Mouse (Mus musculus): ENCODE measurements around the gene Dusp10. TPM values are rescaled to one million over a fixed set of nuclear protein-coding genes. Genes with fewer than 3 reads are reported as not detected.

The Dusp10 gene
- total RNA-seq (2022), result 10 to 100 TPM; 18.7 to 31.0 (median 23.8) TPM

DNA sequence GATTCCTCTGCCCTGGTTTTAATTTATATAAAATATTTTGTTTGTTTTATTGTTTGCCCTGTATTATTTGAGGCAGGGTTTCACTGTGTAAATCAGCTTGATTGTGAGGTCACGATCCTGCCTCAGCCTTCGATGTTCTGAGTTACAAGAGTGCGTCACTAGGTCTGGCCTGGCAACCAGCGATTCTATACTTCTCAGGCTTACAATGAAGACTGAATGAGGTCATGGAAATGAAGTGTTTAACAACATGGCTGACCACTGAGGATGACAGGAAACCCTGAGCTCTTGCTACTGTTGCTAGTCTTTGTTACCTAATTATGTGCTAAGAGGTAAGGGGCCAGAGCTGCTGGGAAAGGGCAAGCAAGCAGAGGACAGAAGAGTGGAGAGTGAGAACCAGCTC is at the start of gene Dusp10:
TSS of gene Dusp10 (plus strand) at position 197 of the 400 bp plus-strand sequence.
- no peak for DNase-seq (ENCODE audit: low spot score in 2 of 2)

DNA sequence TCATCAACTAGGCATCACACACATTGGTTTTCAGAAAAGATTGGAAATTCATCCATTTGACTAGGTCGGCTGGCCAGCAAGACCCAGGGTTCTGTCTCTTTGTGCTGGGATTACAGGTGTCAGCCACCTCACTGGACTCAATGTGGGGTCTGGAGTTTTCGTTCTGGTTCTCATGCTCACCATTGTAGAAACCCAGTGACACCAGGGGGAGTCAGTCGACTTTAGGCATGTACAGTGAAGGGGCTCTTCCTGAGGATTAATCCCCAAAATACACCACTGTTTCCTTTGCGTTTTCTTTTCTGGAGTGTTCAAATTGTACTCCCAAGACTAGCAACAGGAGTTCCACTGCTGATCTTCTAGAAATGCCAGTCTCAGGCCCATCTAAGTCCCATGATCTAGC is 47.8 kb upstream of the Dusp10 start:
- no peak for DNase-seq (ENCODE audit: low spot score in 2 of 2)

DNA sequence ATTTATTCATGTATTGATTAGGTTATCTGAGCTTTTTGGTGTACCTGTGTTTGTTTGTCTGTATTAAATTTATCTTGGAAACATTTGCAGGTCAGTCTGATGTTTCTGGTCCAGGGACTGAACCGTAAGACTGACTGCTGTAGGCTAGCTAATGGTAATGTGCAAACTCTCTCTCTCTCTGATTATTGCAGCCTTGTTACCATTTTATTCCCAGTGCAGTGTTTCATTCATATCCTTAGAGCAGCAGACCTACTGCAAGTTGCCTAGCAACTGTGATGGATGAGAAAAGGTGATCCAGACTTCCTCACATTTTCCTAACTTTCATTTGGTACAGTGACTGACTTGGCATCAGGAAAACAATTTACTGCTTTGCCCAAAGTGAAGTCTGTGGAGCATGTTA is 43.8 kb upstream of the Dusp10 start:
- DNase-seq (ENCODE audit: low spot score in 2 of 2), result no peak

DNA sequence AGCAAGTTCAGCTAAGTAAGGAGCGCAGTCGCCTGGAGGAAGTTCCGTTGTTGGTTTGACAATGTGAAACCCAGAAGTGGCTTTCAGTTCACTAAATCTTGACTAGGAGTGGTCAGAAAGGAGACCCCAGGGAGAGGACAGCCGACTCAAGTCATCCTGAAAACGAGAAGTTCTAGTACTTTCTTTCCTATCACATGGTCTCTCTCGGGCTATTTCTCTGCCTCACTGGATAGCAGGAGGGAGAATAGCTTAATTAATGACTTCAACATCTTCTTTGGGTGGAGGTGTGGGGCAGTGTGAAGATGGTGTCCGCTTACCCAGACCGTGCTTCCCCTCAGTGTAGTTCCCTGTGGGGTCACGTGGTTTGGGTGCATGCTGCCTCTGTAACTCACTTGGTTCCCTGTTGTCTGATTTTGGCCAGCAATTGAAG is 33.3 kb upstream of the Dusp10 start:
- DNase-seq (ENCODE audit: low spot score in 2 of 2), result no peak

DNA sequence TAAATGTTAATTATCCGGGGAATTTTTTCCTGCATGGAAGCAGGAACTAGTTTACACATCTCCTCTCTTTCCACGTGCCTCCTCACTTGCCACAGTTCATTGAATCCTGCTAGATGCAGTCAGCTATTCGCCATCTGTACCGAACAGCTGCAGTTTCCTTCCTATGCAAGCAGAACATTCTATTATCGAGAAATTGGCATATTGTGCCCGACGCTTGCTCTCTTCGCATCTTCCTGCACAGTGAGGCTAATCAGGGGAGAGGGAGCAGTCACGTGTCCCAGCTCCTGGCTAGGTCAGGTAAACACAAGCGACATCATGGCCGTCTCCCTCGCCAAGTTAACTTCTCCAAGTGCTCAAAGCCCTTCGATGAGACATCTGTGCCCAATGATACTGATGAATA is 31.0 kb upstream of the Dusp10 start:
- no peak for DNase-seq (ENCODE audit: low spot score in 2 of 2)

DNA sequence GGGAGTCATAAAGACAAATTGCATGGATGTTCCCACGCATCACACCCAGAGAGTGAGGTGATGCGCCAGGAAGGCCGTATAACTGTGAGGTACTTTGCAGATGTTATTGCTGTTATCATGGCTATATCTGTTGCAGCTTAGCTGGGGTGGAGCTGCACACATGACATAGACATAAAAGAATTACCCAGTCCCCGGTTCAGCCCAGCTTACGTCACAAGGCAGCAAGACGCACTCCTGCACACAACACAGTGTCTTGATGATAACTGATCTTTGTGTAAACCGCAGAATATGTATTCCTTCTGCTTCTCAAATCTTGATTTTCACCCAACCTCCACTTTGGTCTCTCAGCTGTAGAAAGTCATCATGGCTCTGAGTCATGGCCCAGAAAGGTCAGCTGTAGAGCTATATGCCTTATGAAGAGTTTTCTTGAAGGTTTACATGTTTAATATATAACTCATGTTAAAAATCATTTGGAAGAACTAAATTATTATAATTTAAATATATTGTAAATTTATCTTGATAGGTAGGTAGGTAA is 25.3 kb upstream of the Dusp10 start:
- no peak for DNase-seq (ENCODE audit: low spot score in 2 of 2)

DNA sequence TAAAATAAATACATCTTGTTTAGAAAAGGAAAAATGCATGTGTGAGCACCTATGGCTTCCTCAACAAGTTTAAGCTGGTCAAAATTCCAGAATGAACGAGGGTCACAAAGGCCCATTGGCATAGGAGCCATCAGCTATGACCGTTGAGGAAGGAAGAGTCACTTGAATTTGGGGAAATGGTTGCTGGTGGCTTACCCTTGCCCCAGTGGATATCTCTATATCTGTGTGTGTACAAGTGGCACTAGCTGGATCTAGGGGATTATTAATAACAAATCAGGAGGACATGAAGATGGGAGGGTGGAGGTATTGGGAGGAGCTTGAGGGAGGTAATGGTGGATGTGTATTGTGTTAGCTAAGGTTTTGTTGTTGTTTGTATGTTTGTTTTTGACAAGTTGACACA is 21.2 kb upstream of the Dusp10 start:
- DNase-seq (ENCODE audit: low spot score in 2 of 2), result no peak

DNA sequence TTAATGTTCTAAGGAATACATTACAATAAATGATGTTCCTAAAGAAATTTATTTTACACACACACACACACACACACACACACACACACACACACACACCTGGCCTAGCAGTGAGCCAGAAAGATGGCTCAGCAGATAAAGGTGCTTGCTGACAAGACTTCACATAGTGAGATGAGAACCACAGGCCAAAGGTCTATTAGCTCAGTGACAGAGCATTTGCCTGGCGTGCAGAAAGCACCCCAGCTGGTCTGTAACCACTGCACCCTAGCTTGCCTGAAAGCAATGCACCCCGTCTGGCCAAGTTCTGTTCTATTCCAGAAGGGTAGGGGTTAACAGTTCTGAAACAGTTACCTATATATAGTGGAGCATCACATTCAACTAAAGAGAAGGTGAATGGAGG is 15.9 kb upstream of the Dusp10 start:
- no peak for DNase-seq (ENCODE audit: low spot score in 2 of 2)

DNA sequence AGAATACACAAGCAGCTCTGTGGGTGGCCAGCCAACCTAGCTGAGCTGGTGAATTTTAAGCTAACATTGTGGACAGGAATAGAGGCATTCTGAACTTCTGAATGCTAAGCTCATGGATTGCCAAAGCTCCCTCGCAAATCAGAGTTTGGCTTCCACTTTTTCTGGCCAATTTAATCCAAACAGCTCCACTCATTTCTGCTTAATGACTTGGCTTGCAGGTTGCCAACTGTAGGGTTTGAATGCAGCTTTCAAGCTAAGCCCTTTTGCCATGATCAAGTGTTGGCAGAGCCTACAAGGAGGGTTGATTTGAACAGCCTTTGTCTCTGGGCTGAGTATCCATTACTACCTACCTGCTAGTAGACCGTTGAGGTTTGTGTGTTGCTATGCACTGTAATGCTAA is 10.6 kb upstream of the Dusp10 start:
- no peak for DNase-seq (ENCODE audit: low spot score in 2 of 2)

DNA sequence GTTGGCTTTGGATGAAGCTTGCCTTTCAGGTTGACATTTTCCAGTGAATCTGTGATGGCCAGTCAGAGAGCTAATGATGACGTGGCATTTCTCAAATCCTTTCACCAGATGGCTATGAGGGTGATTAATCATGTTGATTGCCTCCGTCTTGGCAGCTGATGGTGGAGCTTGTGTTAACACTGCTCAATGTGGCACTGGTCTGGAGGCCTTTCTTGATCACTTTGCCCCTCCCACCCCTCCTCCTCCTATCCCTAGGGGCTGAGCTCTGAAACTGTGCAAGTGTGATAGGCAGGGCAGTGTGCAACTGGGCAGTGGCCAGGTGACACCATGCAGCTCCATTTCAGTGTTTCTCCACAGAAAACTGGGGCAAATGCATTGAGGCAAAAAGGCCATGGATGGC is 8.8 kb upstream of the Dusp10 start:
- no peak for DNase-seq (ENCODE audit: low spot score in 2 of 2)

DNA sequence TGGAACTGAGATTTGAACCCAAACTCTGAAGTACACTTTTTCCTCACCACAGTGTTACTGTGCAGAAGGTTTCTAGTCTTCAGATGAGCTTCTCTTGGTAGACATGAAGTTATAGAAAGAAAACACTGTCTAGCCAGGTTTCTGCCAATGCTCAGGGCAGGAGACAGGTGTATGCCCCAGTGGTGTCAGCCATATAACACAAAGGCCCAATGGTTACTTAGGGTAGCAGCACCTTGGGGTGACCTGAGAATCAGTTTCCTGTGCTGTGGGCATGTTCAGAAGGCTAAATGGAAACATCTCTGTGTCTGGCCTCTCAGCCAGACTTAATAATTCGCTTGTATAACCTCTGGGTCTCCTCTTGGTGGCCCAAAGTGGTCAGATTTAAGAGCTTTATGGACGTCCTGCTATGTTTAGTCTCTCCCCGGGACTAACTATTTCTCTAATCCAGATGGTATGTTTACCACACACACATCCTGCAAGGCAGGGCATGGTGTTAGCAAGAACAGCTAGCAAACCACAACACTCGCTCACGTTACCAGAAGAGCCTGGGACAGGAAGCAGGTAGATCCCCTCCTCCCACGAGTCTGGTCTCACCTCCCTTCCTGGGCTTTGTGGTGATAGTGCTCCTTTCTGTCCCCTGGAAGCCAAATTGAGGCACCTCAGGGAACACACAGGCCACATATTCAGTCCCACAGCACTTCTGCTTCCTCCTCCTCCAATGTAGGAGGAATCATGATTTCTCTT is 7.6 kb upstream of the Dusp10 start:
- DNase-seq (ENCODE audit: low spot score in 2 of 2), result no peak

DNA sequence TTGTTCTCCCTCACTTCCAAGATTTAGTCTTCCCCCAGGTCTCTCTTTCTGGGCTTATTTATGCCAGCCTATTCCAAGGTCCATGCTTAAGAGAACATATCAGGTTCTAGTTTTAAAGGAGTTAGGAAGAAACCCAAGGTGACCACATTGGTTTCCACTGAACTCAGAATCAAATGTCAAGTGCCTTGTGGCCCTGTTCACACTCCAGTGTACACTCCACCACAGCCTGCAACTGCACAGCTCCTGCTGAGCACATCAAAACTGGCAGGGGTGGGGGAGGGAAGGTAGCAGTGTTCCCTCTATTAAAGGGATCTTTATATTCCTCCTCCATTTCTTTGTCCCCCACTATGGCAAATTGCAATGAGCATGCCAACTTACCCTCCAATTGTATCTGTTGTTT is 7.0 kb upstream of the Dusp10 start:
- DNase-seq (ENCODE audit: low spot score in 2 of 2), result no peak

DNA sequence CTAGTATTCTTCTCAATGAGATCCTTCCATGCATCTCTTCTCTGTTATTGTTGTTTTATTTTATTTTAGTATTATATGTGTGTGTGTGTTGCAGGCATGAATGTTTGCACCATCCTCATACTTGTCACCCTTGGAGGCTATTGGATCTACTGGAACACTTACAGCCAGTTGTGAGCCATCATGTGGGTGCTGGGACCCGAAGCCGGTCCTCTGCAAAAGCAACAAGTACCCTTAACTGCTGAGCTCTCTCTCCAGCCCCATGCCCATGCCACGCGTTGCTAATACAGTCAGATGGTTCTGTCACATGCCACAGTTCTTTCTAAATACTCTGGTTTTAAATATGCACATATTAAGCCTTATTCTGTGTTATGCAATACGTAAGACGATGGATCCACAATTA is 1.8 kb upstream of the Dusp10 start:
- DNase-seq (ENCODE audit: low spot score in 2 of 2), result no peak

DNA sequence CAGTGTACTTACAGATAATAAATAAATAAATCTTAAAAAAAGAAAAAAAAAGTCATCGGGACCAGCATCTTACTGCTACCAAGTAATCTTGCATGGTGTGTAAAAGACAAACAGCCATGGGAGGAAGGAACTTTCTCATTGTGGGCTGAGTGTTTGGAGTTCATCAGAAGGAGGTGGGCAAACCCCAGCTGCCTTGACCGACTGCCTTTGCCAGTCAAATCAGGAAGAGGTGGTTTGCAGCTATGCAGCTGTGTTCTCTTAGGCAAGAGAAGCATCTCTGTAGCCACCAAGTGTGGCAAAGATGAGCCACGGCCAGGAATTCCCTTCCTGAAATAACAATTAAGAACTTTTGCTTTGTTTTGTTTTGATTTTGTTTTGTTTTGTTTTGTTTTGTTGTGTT is 989 bp downstream of the Dusp10 start:
- no peak for DNase-seq (ENCODE audit: low spot score in 2 of 2)

DNA sequence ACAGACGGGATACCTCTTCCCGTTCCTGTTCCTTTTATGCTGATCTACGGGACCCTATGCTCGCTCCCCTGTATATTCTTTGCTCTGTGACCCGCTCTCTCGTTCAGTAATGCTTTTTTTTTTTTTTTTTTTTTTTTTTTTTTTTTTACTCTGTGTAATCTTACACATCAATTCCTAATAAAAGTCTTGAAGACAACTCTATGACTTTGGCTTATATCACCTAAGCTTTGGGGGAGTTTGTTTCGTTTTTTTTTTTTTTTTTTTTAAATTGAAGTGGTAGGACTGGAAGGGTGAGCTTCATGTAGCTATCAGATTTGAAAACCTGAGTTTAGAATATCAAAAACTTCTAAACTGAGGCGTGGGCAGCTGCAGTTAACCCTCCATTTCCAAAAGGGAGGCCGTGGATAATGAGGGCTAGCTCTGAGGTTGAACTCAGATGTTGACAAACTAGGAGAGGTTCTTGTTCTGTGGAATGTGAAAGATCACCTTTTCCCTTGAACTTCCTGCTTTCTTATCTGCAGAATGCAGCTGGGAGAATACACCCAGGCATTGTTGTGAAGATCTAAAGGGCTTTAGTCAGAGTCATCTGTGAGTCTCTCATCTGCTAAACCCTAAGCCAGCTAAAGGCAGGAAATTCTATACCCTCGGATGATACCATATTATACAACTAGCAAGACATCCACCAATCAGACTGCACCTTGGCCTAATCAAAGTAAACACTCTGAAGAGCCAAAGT is 3.1 kb downstream of the Dusp10 start:
- no peak for DNase-seq (ENCODE audit: low spot score in 2 of 2)

DNA sequence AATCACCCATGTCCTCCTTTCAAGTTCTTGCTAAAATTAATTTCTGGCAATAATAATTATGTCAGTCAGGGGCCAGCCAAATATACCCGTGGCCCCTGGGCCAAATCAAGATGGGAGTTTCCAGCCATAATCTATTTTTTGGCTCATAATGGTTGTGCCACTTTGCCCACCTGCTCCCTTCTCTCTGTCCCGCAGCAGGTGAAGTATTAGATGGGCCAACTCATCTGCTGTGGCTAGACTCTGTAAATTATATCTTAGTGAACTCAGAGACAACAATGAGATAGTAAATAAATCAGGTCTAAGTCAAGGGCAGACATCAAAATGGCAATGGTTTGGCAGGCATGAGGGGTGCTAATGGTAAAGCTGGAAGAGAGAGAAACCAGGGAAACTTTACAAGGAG is 4.5 kb downstream of the Dusp10 start:
- no peak for DNase-seq (ENCODE audit: low spot score in 2 of 2)

DNA sequence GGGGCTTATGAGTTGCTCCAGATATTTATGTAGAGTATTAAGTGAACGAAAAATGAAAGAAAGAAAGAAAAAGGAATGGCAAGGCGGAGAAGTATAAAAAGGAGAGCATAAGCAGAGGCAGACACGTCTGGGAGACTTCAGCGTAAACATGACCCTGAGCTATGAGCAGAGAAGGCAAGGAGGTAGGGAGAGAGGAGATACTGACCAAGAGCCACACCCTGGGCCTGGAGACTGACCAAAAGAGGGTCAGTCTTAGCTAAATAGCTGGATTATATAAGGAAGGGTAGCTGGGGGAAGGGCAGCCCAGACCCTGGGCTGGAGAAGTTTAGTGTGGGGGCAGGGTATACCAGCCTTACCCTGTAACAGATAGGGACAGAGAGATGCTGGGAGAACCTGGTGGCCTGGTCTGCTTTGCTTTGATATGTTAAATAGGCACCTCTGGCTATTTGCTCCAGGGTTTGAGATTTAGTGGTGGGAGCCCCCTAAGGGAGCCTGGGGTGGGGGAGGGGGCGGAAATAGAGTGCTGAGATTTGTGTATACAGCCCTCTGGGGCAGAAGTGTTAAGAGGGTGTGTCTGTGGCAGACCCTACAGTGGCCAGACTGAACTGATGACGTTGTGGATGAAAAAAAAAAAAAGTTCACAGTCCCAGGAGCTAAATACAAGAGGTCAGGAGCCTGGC is 6.1 kb downstream of the Dusp10 start:
- no peak for DNase-seq (ENCODE audit: low spot score in 2 of 2)

DNA sequence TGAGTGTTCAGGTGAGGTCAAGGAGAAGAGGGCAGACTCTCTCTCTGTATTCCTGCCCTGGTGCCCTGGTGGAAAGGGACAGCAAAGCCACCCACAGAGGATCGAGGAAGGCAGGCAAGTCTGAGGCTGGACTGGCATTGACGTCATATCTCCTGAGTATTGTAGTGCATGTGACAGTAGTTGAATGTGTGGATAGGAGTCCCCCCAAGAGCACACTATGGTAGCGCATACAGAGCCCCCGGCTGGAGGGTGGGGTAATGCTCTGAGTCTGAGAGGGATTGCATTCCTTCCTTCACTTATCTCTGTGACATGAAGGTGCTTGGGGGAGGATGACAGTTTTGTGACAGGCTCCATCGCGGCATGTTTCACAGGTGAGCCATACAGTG is 6.6 kb downstream of the Dusp10 start:
- DNase-seq (ENCODE audit: low spot score in 2 of 2), result no peak

DNA sequence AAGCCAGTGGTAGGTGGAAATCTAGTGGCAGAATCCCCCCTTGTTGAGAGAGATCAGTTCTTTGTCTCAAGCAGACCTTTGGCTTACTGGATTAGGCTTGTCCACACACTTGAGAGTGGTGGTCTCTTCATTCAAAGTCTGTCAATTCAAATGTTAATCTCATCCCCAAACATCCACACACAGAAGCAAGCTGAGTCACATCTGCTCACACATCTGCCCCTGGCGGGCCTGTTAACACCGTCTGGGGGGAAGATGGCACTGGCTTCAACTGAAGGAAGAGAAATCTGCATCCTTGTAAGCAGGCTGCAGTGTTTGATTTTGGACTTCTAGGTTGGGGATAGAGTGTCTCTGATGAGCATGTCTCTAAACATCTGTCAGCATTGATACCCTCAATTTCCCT is 10.9 kb downstream of the Dusp10 start:
- no peak for DNase-seq (ENCODE audit: low spot score in 2 of 2)

DNA sequence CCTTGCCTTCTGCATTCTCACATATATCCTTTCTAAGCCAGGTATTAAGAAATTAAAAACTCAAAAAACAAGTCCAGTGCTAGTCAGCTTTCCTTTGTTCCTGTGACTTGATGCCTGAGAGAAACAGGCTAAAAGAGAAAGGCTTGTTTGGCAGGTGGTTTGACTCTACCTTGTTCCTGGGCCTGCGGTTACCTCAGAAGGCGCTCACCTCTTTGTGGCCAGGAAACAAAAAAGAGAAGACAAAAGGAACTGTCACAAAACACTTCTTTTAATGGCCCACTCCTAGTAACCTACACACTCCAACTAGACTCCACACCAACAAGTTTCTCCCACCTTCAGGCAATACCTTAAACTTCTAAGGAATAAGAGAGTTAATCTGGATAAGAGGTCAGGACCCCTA is 11.5 kb downstream of the Dusp10 start:
- DNase-seq (ENCODE audit: low spot score in 2 of 2), result no peak

DNA sequence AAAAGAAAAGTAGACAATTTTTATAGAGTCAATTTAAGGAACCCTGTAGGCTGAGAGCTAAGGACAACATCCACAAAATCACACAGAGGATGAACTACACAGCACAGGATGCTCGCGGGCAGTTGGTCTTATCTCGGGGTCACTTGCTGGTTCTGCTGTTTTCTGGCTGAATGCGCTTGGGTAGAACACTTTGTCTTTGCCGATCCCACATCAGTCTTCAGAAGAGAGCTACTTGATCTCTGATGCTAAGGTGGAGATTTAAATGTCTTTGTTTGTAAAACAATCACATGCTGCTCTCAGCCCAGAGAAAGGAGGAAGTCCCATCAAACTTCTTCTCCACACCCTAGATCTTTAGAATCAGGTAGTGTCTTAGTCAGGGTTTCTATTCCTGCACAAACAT is 12.0 kb downstream of the Dusp10 start:
- no peak for DNase-seq (ENCODE audit: low spot score in 2 of 2)

DNA sequence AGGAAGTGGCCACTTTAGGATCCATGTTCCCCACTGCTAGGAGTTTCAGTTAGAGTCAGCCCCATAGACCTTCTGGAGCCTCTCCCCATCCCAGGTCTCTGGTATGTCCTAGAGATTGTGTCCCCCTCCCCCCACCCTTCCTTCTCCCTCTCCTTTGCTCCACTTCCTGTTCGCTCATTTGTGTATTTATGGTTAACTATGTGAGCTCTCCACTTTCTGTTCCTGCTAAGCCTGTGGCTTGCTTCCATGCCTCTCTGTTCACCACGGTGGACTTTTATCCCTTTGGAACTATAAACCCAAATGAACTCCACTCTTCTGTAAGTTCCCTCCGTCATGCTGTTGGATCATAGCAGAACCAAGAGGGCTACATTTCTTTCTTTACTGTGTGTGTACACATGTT is 13.9 kb downstream of the Dusp10 start:
- DNase-seq (ENCODE audit: low spot score in 2 of 2), result no peak

Data from gastrocnemius, adult 8-10 months (tissue).